Mouse (Mus musculus) liver, adult 10 weeks (tissue): ENCODE measurements around the gene Fam13c. TPM values are rescaled to one million over a fixed set of nuclear protein-coding genes. Genes with fewer than 3 reads are reported as not detected.

Experiments used
- polyA plus RNA-seq: library from polyadenylated mRNA; stranded (reverse); fragments of 350-450 nt; fragmentation: Illumina TruSeq; extraction: RNeasy Lipid Tissue Mini Kit (QIAGEN cat#74804); gene quantifications from one replicate; pipeline ENCODE4 v1.2.3, GENCODE M21; 2014; ENCODE audit warnings: low read depth, low replicate concordance

The Fam13c gene
- 0.45 TPM for polyA plus RNA-seq

GRCm38 (mm10) chr10:70439676-70440521, at the start of gene Fam13c:
Gene Fam13c, plus strand, starts transcription at chr10:70440481.

Other genes starting within 250 kb of the Fam13c start
- not detected for gene Mrln, start 235.8 kb upstream of the Fam13c start, polyA plus RNA-seq
- 1.5 TPM for gene Slc16a9, start 195.4 kb upstream of the Fam13c start, polyA plus RNA-seq
- gene Phyhipl, start 215.5 kb downstream of the Fam13c start, polyA plus RNA-seq = not detected